Mouse (Mus musculus) neutrophil, adult 5-6 weeks (primary cell): Measurements from ENCODE around the gene Tomm40l. TPM values are rescaled to one million over a fixed set of nuclear protein-coding genes. Genes with fewer than 3 reads are reported as not detected.

Experiments
- ATAC-seq: fragments of 151-379, 151-347 bp; 2 replicates; pipeline ENCODE4 v1.8.0; 2017; ENCODE audit warnings: mild to moderate bottlenecking, moderate TSS enrichment; ENCODE audit not compliant: insufficient number of reproducible peaks, poor library complexity, low FRiP score, severe bottlenecking; ENCODE audit errors: extremely low read depth
- total RNA-seq: library from RNA; stranded (forward); fragments of 200-1000 nt; gene quantifications from 2 replicates; pipeline ENCODE4 v1.2.3, GENCODE M21; 2017

Tomm40l gene
- total RNA-seq, 1 experiment from 2014 or later, result 6.6 TPM

- ATAC-seq, result no peak
These were observed 49.5 kb downstream of the Tomm40l start for GRCm38 (mm10) chr1:171172779-171173178.

- no peak for ATAC-seq
These were observed 51.2 kb downstream of the Tomm40l start for GRCm38 (mm10) chr1:171171138-171171537.

GRCm38 (mm10) chr1:171169913-171170312 lies 52.4 kb downstream of the Tomm40l start:
- ATAC-seq, result no peak

- no peak for ATAC-seq
These were observed 53.4 kb downstream of the Tomm40l start for GRCm38 (mm10) chr1:171168906-171169305.

Other genes starting within 250 kb of the Tomm40l start
- gene Fcgr2b, start 246.0 kb downstream of the Tomm40l start, total RNA-seq, result 136 and 145 TPM in 2 replicates
- 134 TPM in 2 replicates for gene Fcgr4, start 203.6 kb downstream of the Tomm40l start, total RNA-seq
- 682 and 697 TPM in 2 replicates for gene Fcgr3, start 157.6 kb downstream of the Tomm40l start, total RNA-seq
- not detected in 2 replicates for gene Cfap126, start 108.6 kb downstream of the Tomm40l start, total RNA-seq
- 16.3 and 16.9 TPM in 2 replicates for gene Sdhc, start 71.9 kb downstream of the Tomm40l start, total RNA-seq
- gene Mpz, start 71.8 kb downstream of the Tomm40l start, total RNA-seq, result not detected in 2 replicates
- 0.49 and 0.81 TPM in 2 replicates for gene Pcp4l1, start 26.2 kb downstream of the Tomm40l start, total RNA-seq
- 0.25 TPM in 1 of 2 replicates, not detected in the other for gene Nr1i3, start 8.5 kb downstream of the Tomm40l start, total RNA-seq
- not detected in 2 replicates for gene Apoa2, start 2.5 kb upstream of the Tomm40l start, total RNA-seq
- 410 and 425 TPM in 2 replicates for gene Fcer1g, start 11.9 kb upstream of the Tomm40l start, total RNA-seq
- 0.12 TPM in 1 of 2 replicates, not detected in the other for gene Adamts4, start 27.9 kb upstream of the Tomm40l start, total RNA-seq
- 150 and 174 TPM in 2 replicates for gene Ndufs2, start 28.9 kb upstream of the Tomm40l start, total RNA-seq
- 116 and 144 TPM in 2 replicates for gene B4galt3, start 47.8 kb upstream of the Tomm40l start, total RNA-seq
- 48.4 and 57.0 TPM in 2 replicates for gene Ppox, start 58.7 kb upstream of the Tomm40l start, total RNA-seq
- 45.5 and 45.7 TPM in 2 replicates for gene Usp21, start 65.5 kb upstream of the Tomm40l start, total RNA-seq
- gene Ufc1, start 72.5 kb upstream of the Tomm40l start, total RNA-seq, result 32.0 and 39.7 TPM in 2 replicates
- 24.2 and 30.4 TPM in 2 replicates for gene Dedd, start 106.6 kb upstream of the Tomm40l start, total RNA-seq
- gene Nit1, start 123.1 kb upstream of the Tomm40l start, total RNA-seq, result 27.2 and 33.0 TPM in 2 replicates
- gene Pfdn2, start 123.2 kb upstream of the Tomm40l start, total RNA-seq, result 13.1 and 18.7 TPM in 2 replicates
- 0.58 TPM in 1 of 2 replicates, not detected in the other for gene Klhdc9, start 138.3 kb upstream of the Tomm40l start, total RNA-seq
- 2.2 and 2.9 TPM in 2 replicates for gene Nectin4, start 147.6 kb upstream of the Tomm40l start, total RNA-seq
- 441 and 469 TPM in 2 replicates for gene Arhgap30, start 166.4 kb upstream of the Tomm40l start, total RNA-seq
- gene Usf1, start 188.8 kb upstream of the Tomm40l start, total RNA-seq, result 111 and 138 TPM in 2 replicates
- gene Tstd1, start 196.4 kb upstream of the Tomm40l start, total RNA-seq, result 8.8 and 15.2 TPM in 2 replicates
- gene F11r, start 215.0 kb upstream of the Tomm40l start, total RNA-seq, result 2.5 and 2.9 TPM in 2 replicates